Mouse (Mus musculus) B cell, adult 67 days (primary cell): ENCODE data around the gene Cc2d2b. TPM values are rescaled to one million over a fixed set of nuclear protein-coding genes. Genes with fewer than 3 reads are reported as not detected.

Experiments used
- total RNA-seq, 2 experiments: library from RNA; stranded (reverse); gene quantifications; 4 replicates each; pipeline ENCODE4 v1.2.4; 2023

Cc2d2b gene
- 1 to 10 TPM in 1 of 2 experiments, under 1 TPM in 1; 0.70 to 2.2 TPM for total RNA-seq

DNA sequence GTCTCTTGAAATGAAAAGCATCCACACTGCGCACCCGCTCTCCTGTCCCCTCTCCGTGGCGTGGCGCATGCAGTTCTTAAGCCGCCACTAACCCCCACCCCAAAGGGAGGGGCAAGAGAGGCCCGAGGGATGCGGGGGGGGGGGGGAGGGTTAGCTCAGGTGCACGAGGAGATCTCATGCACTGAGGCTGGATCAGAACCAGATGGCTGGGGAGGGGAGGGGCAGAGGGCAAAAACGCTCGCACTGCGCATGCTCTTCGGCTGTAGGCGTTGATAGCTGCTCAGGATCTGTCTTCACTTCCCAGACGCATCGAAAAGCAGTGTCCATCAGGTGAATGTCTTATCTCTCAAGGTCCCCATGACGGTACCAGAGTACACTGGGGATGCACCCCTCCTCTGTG lies at the start of gene Cc2d2b:
Gene Cc2d2b, plus strand, starts transcription at position 195 of the 400 bp plus-strand sequence.

DNA sequence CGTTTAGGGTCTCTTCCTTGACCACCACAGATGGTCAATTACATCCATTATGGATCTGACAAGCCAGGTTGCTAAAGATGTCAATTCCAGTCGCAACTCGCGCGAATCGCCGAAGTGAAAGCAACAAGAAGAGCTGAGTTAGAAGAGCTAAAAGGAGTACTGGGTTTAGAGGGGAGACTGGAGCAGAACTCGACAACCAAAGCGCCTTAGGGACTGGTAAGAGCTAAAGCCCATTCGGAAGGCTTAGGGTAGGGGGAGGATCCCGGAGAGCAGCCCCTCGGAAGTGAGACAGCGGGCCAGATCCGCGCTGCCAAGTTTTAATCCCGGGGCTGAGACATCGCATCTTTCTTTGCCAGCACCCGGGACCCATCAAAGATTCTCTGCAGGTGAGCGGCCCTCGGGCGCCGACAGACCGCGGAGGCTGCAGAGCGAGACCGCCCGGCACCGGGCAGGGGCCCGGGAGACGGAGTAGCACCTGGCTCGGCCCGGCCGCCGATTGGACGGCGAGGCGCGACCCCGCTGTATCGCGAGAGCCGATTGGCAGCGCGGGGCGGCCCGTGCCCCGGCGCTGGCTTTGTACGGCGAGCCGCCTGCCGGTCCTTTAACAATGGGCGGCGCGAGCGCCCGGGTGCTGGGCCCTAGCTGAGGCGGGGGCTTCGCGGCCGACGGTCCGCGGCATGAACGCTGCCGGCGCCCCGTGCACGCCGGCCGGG lies 82.3 kb downstream of the Cc2d2b start, which contains the start of gene Ccnj:
Gene Ccnj, plus strand, starts transcription at position 577 of the 713 bp plus-strand sequence.

Other genes starting within 250 kb of the Cc2d2b start
- gene Sorbs1, start 235.0 kb upstream of the Cc2d2b start, total RNA-seq: 10 to 100 TPM; 10.9 to 13.3 TPM
- gene Aldh18a1, start 160.3 kb upstream of the Cc2d2b start, total RNA-seq: 10 to 100 TPM; 27.2 to 30.3 TPM
- gene Tctn3, start 136.5 kb upstream of the Cc2d2b start, total RNA-seq: 10 to 100 TPM; 10.0 to 11.3 TPM
- gene Entpd1, start 136.4 kb upstream of the Cc2d2b start, total RNA-seq: 10 to 100 TPM; 18.6 to 24.1 TPM
- 10 to 100 TPM; 27.4 to 29.8 TPM for gene Ccnj, start 82.5 kb downstream of the Cc2d2b start, total RNA-seq
- 10 to 100 TPM; 22.9 to 25.6 TPM for gene Zfp518a, start 146.0 kb downstream of the Cc2d2b start, total RNA-seq
- 100 to 1,000 TPM; 421 to 430 TPM for gene Blnk, start 245.8 kb downstream of the Cc2d2b start, total RNA-seq